Comparison of ENCODE assay signal across 8 mouse cellular contexts in genomic region chr1:20554398-20554797, GRCm38 (mm10).
DNase-seq lines count a peak whose midpoint lies in the region; ATAC-seq and TF ChIP-seq lines count a peak whose summit lies in the region.

No protein-coding gene starts in this region.

- no peak for TF ChIP-seq POLR2A in lung, adult 2 months (IDR thresholded peaks at IDR 0.05; ENCODE audit: borderline replicate concordance, extremely low read depth, low read depth, low read length)

- ATAC-seq in forebrain, embryonic 11.5 days (replicated peaks; ENCODE audit: low FRiP score), result peak; percentile 78
- peak; percentile 70; the same call in 1 of the 2 replicates for ATAC-seq in kidney, embryonic 16.5 days (ENCODE audit: low FRiP score, low TSS enrichment)

- no peak overlapping the region for H3K27ac ChIP-seq in forebrain, embryonic 11.5 days (ENCODE audit: low read depth, low read length)
- H3K27ac ChIP-seq in kidney, embryonic 16.5 days (ENCODE audit: low read length), result no peak overlapping the region

- no peaks in the 10 kb centered on the region for H3K27me3 ChIP-seq in forebrain, embryonic 11.5 days (ENCODE audit: control insufficient read depth, insufficient read depth, low read length)
- H3K27me3 ChIP-seq in kidney, embryonic 16.5 days (ENCODE audit: insufficient read depth, low read length), result no peaks in the 10 kb centered on the region

- no peaks in the 10 kb centered on the region for H3K9me3 ChIP-seq in forebrain, embryonic 11.5 days (ENCODE audit: control insufficient read depth, low read length)
- no peaks in the 10 kb centered on the region for H3K9me3 ChIP-seq in kidney, embryonic 16.5 days (ENCODE audit: low read length)

- H3K4me1 ChIP-seq in forebrain, embryonic 11.5 days (replicated peaks; ENCODE audit: control insufficient read depth, insufficient read depth, low read length), result no peaks in the 10 kb centered on the region
- no peaks in the 10 kb centered on the region for H3K4me1 ChIP-seq in kidney, embryonic 16.5 days (ENCODE audit: insufficient read depth, low read length)
- H3K4me1 ChIP-seq in lung, adult 2 months (ENCODE audit: control insufficient read depth, insufficient read depth, low read length), result no peaks in the 10 kb centered on the region

- H3K4me2 ChIP-seq in forebrain, embryonic 11.5 days (ENCODE audit: low read depth, low read length, severe bottlenecking), result no peak overlapping the region
- no peak overlapping the region for H3K4me2 ChIP-seq in kidney, embryonic 16.5 days (replicated peaks; ENCODE audit: low read depth, low read length)

- DNase-seq in ovary, postnatal 36 days (ENCODE audit: low spot score), result peak; percentile 14
- DNase-seq in ovary, postnatal 10 days (ENCODE audit: low spot score), result no peak
- peak; percentile 14 for DNase-seq in adrenal gland, postnatal 25 days
- peak; percentile 66 for DNase-seq in forebrain, embryonic 11.5 days (ENCODE audit: low spot score)
- peak; percentile 9 for DNase-seq in lung, adult 2 months
- DNase-seq in right cerebral cortex, postnatal 10 days (ENCODE audit: low spot score in 2 of 2), result peak; percentile 63 to 64
- no peak for DNase-seq in urinary bladder, adult 2 months (ENCODE audit: low spot score)

- H3K4me3 ChIP-seq in forebrain, embryonic 11.5 days (ENCODE audit: low read depth, low read length), result no peak overlapping the region
- H3K4me3 ChIP-seq in kidney, embryonic 16.5 days (ENCODE audit: low read length), result no peak overlapping the region
- no peak overlapping the region for H3K4me3 ChIP-seq in lung, adult 2 months (replicated peaks; ENCODE audit: extremely low read depth, low read depth, low read length)

- H3K9ac ChIP-seq in forebrain, embryonic 11.5 days (ENCODE audit: low read length), result no peak overlapping the region
- no peak overlapping the region for H3K9ac ChIP-seq in kidney, embryonic 16.5 days (replicated peaks; ENCODE audit: low read length)

- TF ChIP-seq CTCF in lung, adult 2 months (IDR thresholded peaks at IDR 0.05; ENCODE audit: insufficient read depth, low read length), result peak; percentile 71

- 33% methylated on average over 6 of the region's 6 CpGs for WGBS in forebrain, embryonic 11.5 days
- WGBS in kidney, embryonic 16.5 days, result 31% methylated on average over 6 of the region's 6 CpGs
- WGBS in lung, adult 2 months, result 22% methylated on average over 6 of the region's 6 CpGs

- no peaks in the 10 kb centered on the region for H3K36me3 ChIP-seq in forebrain, embryonic 11.5 days (ENCODE audit: control insufficient read depth, insufficient read depth, low read length)
- 0 out of 2 replicates have a peak, but pooled peaks cover 2% of the 10 kb centered on the region for H3K36me3 ChIP-seq in kidney, embryonic 16.5 days (ENCODE audit: insufficient read depth, low read length)

Comparison
In these comparisons a context has a peak if more than half of its experiments do, and no peak if none do; other contexts are left out.
1. DNase-seq: peak in ovary, postnatal 36 days (single experiment), adrenal gland, postnatal 25 days (single experiment), forebrain, embryonic 11.5 days (single experiment), lung, adult 2 months (single experiment) and right cerebral cortex, postnatal 10 days (2 of 2); none in ovary, postnatal 10 days (single experiment) and urinary bladder, adult 2 months (single experiment).